ENCODE assay signal across 8 mouse cellular contexts in the genomic region with DNA sequence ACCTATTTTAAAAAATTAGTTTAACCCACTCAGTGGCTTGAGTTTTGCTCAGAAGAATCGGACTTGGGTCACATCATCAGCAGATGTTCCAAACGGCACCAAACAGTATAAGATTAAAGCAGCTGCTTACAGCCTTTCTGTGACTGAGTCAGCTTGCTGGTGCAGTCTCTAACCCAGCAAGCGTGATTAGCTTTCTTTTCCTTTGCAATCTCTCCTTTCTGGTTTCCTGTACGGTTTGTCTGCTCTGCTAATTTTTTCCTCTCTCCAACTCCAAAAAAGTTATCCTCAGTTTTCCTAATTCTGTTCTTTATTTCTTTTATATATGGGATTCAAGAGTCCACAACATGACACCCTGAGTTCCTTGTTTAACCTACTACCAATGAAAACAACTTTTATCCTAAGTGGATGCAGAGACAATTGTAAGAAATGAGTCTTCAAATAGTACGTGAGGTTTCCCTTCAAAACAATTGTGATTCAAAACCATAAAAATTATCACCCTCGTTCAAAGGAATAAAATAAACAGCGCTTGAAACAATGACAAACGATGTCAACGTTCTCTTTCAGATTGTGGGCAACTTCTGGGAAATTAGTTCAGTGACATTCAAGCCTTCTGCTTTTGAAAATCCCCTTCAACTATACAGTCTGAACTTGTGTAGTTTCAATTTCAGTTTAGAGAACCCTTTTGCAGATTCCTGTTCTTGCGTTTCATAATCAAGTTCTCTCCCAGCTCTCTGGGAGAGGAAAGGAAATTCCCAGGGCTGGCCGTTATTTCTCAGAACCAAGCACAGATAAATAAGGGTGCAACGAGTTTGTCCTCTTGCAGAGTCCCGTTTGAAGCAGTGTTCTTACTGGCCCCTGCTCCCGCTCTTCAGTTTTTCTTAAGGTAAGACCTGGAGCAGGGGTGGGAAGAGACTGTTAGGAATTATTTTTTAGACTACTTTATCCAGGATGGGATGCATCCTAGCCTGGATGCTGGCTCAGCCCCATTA. TPM values are rescaled to one million over a fixed set of nuclear protein-coding genes. Genes with fewer than 3 reads are reported as not detected.
DNase-seq lines count a peak whose midpoint lies in the region; ATAC-seq and TF ChIP-seq lines count a peak whose summit lies in the region.

No protein-coding gene starts in this region.

- dilution Hi-C loops in CH12.LX (cut with MboI; ENCODE audit: extremely low pct_ligation_motif_present, extremely low pct_unique_long_range_greater_than_20kb, low sequenced_read_pairs) = loop anchor here (25.0 kb wide), 1 partner anchor 216 kb away; the partner anchor contains the start of gene Kyat3

- peaks cover 7% of the 10 kb centered on the region; the same call in 1 of the 2 replicates for H3K4me1 ChIP-seq in forebrain, embryonic 13.5 days
- H3K4me1 ChIP-seq in forebrain, embryonic 11.5 days (replicated peaks; ENCODE audit: control insufficient read depth, insufficient read depth, low read length) = no peaks in the 10 kb centered on the region
- peaks cover 22 to 56% of the 10 kb centered on the region in 2 experiments for H3K4me1 ChIP-seq in CH12.LX (ENCODE audit: control insufficient read depth in 1 of 2, insufficient read depth in 2 of 2)
- H3K4me1 ChIP-seq in lung, embryonic 15.5 days = peaks cover 17% of the 10 kb centered on the region; the same call in 1 of the 2 replicates

- no peaks in the 10 kb centered on the region for H3K27me3 ChIP-seq in forebrain, embryonic 13.5 days
- H3K27me3 ChIP-seq in forebrain, embryonic 11.5 days (ENCODE audit: control insufficient read depth, insufficient read depth, low read length) = no peaks in the 10 kb centered on the region
- H3K27me3 ChIP-seq in CH12.LX (replicated peaks) = no peaks in the 10 kb centered on the region
- peaks cover 32% of the 10 kb centered on the region for H3K27me3 ChIP-seq in lung, embryonic 15.5 days

- no peak overlapping the region for H3K27ac ChIP-seq in forebrain, embryonic 13.5 days
- no peak overlapping the region for H3K27ac ChIP-seq in forebrain, embryonic 11.5 days (ENCODE audit: low read depth, low read length)
- H3K27ac ChIP-seq in CH12.LX (ENCODE audit: insufficient read depth, low read depth) = peak overlapping the region; percentile 54; the same call in 1 of the 2 replicates
- H3K27ac ChIP-seq in lung, embryonic 15.5 days = no peak overlapping the region

- intact Hi-C loops in heart, postnatal 14 days (cut with DNase I) = loop anchor here (2.0 kb wide), 1 partner anchor 34 kb away; the partner anchor contains the start of gene Gbp7

- no peak overlapping the region for H3K9ac ChIP-seq in forebrain, embryonic 13.5 days
- no peak overlapping the region for H3K9ac ChIP-seq in forebrain, embryonic 11.5 days (ENCODE audit: low read length)
- peak overlapping the region; percentile 98 for H3K9ac ChIP-seq in CH12.LX (ENCODE audit: insufficient read depth, low read depth)
- 0 out of 2 replicates have a peak overlapping the region, but pooled peaks have one; percentile 8 for H3K9ac ChIP-seq in lung, embryonic 15.5 days

- no peak for TF ChIP-seq CTCF in CH12.LX (conservative IDR thresholded peaks at IDR 0.05 in 1 of 2, IDR thresholded peaks at IDR 0.05 in 1 of 2; ENCODE audit: low read depth in 2 of 2, low read length in 2 of 2)

- WGBS in forebrain, embryonic 13.5 days = 65% methylated on average over 14 of the region's 14 CpGs
- WGBS in forebrain, embryonic 11.5 days = 73% methylated on average over 14 of the region's 14 CpGs
- 38% methylated on average over 14 of the region's 14 CpGs for WGBS in lung, embryonic 15.5 days

- ATAC-seq in forebrain, embryonic 13.5 days = no peak
- no peak for ATAC-seq in forebrain, embryonic 11.5 days (replicated peaks; ENCODE audit: low FRiP score)
- no peak for ATAC-seq in lung, embryonic 15.5 days (ENCODE audit: borderline replicate concordance, extremely low read depth, low FRiP score, low TSS enrichment)

- no peak for DNase-seq in forebrain, embryonic 11.5 days (ENCODE audit: low spot score)
- peak; percentile 56 for DNase-seq in CH12.LX (ENCODE audit: extremely low read depth)
- DNase-seq in heart, postnatal 14 days = peak; percentile 25 to 40
- DNase-seq in thymus, postnatal 25 days = peak; percentile 48
- no peak for DNase-seq in adrenal gland, postnatal 14 days
- no peak for DNase-seq in cerebellum, postnatal 10 days

- TF ChIP-seq EP300 in CH12.LX (IDR thresholded peaks at IDR 0.05; ENCODE audit: low read length) = peak; percentile 59

- H3K9me3 ChIP-seq in forebrain, embryonic 13.5 days (replicated peaks) = no peaks in the 10 kb centered on the region
- no peaks in the 10 kb centered on the region for H3K9me3 ChIP-seq in forebrain, embryonic 11.5 days (ENCODE audit: control insufficient read depth, low read length)
- no peaks in the 10 kb centered on the region for H3K9me3 ChIP-seq in CH12.LX (replicated peaks; ENCODE audit: low read length)
- no peaks in the 10 kb centered on the region for H3K9me3 ChIP-seq in lung, embryonic 15.5 days

- peaks cover 2% of the 10 kb centered on the region; the same call in 1 of the 2 replicates for H3K79me2 ChIP-seq in CH12.LX (replicated peaks; ENCODE audit: control insufficient read depth, extremely low read depth, insufficient read depth, poor library complexity, severe bottlenecking)

- in situ Hi-C loops in CH12.LX (cut with MboI; ENCODE audit: low pct_ligation_motif_present, low pct_unique_long_range_greater_than_20kb, low sequenced_read_pairs) = no loop called here

- H3K36me3 ChIP-seq in forebrain, embryonic 13.5 days (ENCODE audit: poor library complexity, severe bottlenecking) = no peaks in the 10 kb centered on the region
- H3K36me3 ChIP-seq in forebrain, embryonic 11.5 days (ENCODE audit: control insufficient read depth, insufficient read depth, low read length) = no peaks in the 10 kb centered on the region
- peaks cover 7 to 10% of the 10 kb centered on the region in 2 experiments for H3K36me3 ChIP-seq in CH12.LX (replicated peaks in 1 of 2; ENCODE audit: control insufficient read depth in 1 of 2, insufficient read depth in 1 of 2, low read length in 1 of 2)
- no peaks in the 10 kb centered on the region for H3K36me3 ChIP-seq in lung, embryonic 15.5 days

- no peak overlapping the region for H3K4me3 ChIP-seq in forebrain, embryonic 13.5 days
- H3K4me3 ChIP-seq in forebrain, embryonic 11.5 days (ENCODE audit: low read depth, low read length) = no peak overlapping the region
- peak overlapping the region; percentile 40 to 82 (median 74) for H3K4me3 ChIP-seq in CH12.LX (replicated peaks in 1 of 3; ENCODE audit: low read depth in 2 of 3, low read length in 2 of 3, poor library complexity in 1 of 3)
- H3K4me3 ChIP-seq in lung, embryonic 15.5 days = peak overlapping the region; percentile 13

- TF ChIP-seq POLR2A in CH12.LX (IDR thresholded peaks at IDR 0.05; ENCODE audit: low read depth, low read length) = peak; percentile 32; the same call in 1 of the 2 replicates

- H3K4me2 ChIP-seq in forebrain, embryonic 13.5 days = peak overlapping the region; percentile 33; the same call in 1 of the 2 replicates
- H3K4me2 ChIP-seq in forebrain, embryonic 11.5 days (ENCODE audit: low read depth, low read length, severe bottlenecking) = no peak overlapping the region
- peak overlapping the region; percentile 71 for H3K4me2 ChIP-seq in CH12.LX (ENCODE audit: insufficient read depth, low read depth, poor library complexity, severe bottlenecking)
- peak overlapping the region; percentile 46 for H3K4me2 ChIP-seq in lung, embryonic 15.5 days

- no peak for TF ChIP-seq RAD21 in CH12.LX (IDR thresholded peaks at IDR 0.05; ENCODE audit: low read depth, low read length)

TF ChIP-seq in CH12.LX, 34 proteins besides CTCF, POLR2A, EP300 and RAD21:
- TF ChIP-seq USF2 (conservative IDR thresholded peaks at IDR 0.05; ENCODE audit: low read depth, low read length) (peak; percentile 18; the same call in 1 of the 2 replicates), IRF4 (IDR thresholded peaks at IDR 0.05; ENCODE audit: low read depth, low read length) (peak; percentile 93), MAX (IDR thresholded peaks at IDR 0.05; ENCODE audit: low read length) (no peak), POLR2AphosphoS2 (IDR thresholded peaks at IDR 0.05; ENCODE audit: low read depth, low read length) (no peak), ETS1 (conservative IDR thresholded peaks at IDR 0.05; ENCODE audit: low read depth, low read length) (peak; percentile 86), TCF12 (IDR thresholded peaks at IDR 0.05; ENCODE audit: low read depth, low read length) (0 out of 2 replicates have a peak, but pooled peaks have one; percentile 49), CHD1 (IDR thresholded peaks at IDR 0.05; ENCODE audit: low read depth, low read length) (peak; percentile 76; the same call in 1 of the 2 replicates), TBP (conservative IDR thresholded peaks at IDR 0.05; ENCODE audit: low read depth, low read length) (peak; percentile 81), ZNF384 (IDR thresholded peaks at IDR 0.05; ENCODE audit: low read depth, low read length) (no peak), BHLHE40 (IDR thresholded peaks at IDR 0.05; ENCODE audit: low read depth, low read length) (0 out of 2 replicates have a peak, but pooled peaks have one; percentile 52), ZMIZ1 (IDR thresholded peaks at IDR 0.05; ENCODE audit: low read depth, low read length) (no peak), JUND (conservative IDR thresholded peaks at IDR 0.05; ENCODE audit: low read depth, low read length) (peak; percentile 19; the same call in 1 of the 2 replicates), MEF2A (IDR thresholded peaks at IDR 0.05; ENCODE audit: borderline replicate concordance, low read depth, low read length) (no peak)

RNA-seq across cellular contexts. Expression of gene Gbp5, which starts 2.6 kb away (rescaled TPM):
- not detected in 2 replicates for polyA plus RNA-seq in forebrain, embryonic 13.5 days (2015; fragmentation: Nextera tagmentation; extraction: Ambion mirVana)
- not detected in 2 replicates for polyA plus RNA-seq in forebrain, embryonic 11.5 days (2014; fragmentation: Nextera tagmentation; extraction: Ambion mirVana)
- total RNA-seq in CH12.LX (2012; rRNA removed) (8.3 and 16.1 TPM in 2 replicates), CH12.LX (2014; rRNA removed) (1.3 and 1.8 TPM in 2 replicates)
- polyA plus RNA-seq in CH12.LX (2012; ENCODE audit: insufficient read length, low read depth) = 4.7 and 4.8 TPM in 2 replicates
- 1 to 10 TPM; 6.8 to 9.3 TPM for total RNA-seq in heart, postnatal 14 days (2021)
- 0.19 and 0.22 TPM in 2 replicates for polyA plus RNA-seq in lung, embryonic 15.5 days (2015; fragmentation: Nextera tagmentation; extraction: Ambion mirVana)
- total RNA-seq in adrenal gland, postnatal 14 days (2021) = 2.6 and 5.7 TPM in 2 replicates

RNA-seq across cellular contexts. Expression of gene Gbp7, which starts 33.7 kb away (rescaled TPM):
- 0.58 and 0.91 TPM in 2 replicates for polyA plus RNA-seq in forebrain, embryonic 13.5 days (2015; fragmentation: Nextera tagmentation; extraction: Ambion mirVana)
- 0.80 and 1.0 TPM in 2 replicates for polyA plus RNA-seq in forebrain, embryonic 11.5 days (2014; fragmentation: Nextera tagmentation; extraction: Ambion mirVana)
- total RNA-seq in CH12.LX (2012; rRNA removed) (5.7 and 8.1 TPM in 2 replicates), CH12.LX (2014; rRNA removed) (2.7 and 2.8 TPM in 2 replicates)
- polyA plus RNA-seq in CH12.LX (2012; ENCODE audit: insufficient read length, low read depth) = 2.5 and 2.7 TPM in 2 replicates
- 10 to 100 TPM in 1 of 2 experiments, 1 to 10 TPM in 1; 9.6 to 10.5 TPM for total RNA-seq in heart, postnatal 14 days (2021)
- polyA plus RNA-seq in lung, embryonic 15.5 days (2015; fragmentation: Nextera tagmentation; extraction: Ambion mirVana) = 5.1 and 6.8 TPM in 2 replicates
- 9.4 and 12.2 TPM in 2 replicates for total RNA-seq in adrenal gland, postnatal 14 days (2021)

Comparison
In these comparisons a context has a peak if more than half of its experiments do, and no peak if none do; other contexts are left out.
1. H3K4me3 ChIP-seq: peak in CH12.LX (3 of 3) and lung, embryonic 15.5 days (single experiment); none in forebrain, embryonic 13.5 days (single experiment) and forebrain, embryonic 11.5 days (single experiment).
2. H3K9ac ChIP-seq: peak in CH12.LX (single experiment) and lung, embryonic 15.5 days (single experiment); none in forebrain, embryonic 13.5 days (single experiment) and forebrain, embryonic 11.5 days (single experiment).
3. DNase-seq: peak in CH12.LX (single experiment), heart, postnatal 14 days (2 of 2) and thymus, postnatal 25 days (single experiment); none in forebrain, embryonic 11.5 days (single experiment), adrenal gland, postnatal 14 days (single experiment) and cerebellum, postnatal 10 days (0 of 2).